Mouse (Mus musculus) spleen, embryonic (tissue): Measurements from ENCODE around the gene Actl6a.

Experiments
- CTCF ChIA-PET: fragments of 350-600 bp; sonication (Branson Sonifier 250); formaldehyde crosslinking; loops from one replicate; lab custom pipeline; 2022; lab: Charles Lee

Actl6a gene

DNA sequence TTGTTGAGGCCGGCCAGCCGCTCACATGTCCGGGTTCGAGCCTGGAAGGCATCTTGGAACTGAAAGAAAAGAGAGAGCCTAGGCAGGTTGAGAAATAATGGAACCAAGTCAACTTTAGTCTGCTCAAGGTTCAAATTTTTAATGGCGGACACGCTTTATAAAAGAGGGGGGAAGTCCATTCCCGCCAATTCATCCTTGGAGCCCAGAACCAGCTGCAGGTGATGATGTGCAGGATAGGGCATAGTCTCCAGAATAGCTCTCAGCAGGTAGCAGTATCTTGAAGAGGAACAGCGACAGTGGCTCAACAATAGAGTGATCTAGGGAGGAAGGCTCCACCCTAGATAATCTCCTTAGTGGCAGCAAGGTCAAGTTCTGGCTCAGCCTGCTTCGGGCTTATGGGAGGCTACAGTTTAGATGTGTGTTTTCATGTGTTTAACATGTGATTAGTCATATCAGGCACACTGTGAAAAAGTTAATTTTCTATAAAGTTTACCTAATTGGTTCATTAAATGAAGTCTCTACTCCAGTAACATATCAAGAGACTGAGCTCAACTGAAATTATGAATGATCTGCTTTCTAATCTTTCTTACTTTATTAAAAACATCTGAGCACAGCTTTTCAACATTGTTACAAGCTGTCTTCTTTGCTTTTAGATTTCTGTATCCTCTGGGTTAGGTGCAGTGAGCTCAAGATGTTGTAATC lies at the start of gene Actl6a:
TSS of gene Actl6a (plus strand) at position 652 of the 702 bp plus-strand sequence.
- CTCF ChIA-PET, result interaction anchor here (0.6 to 0.7 kb wide), 2 partner anchors 369 to 1901 kb away, joined by 3 read pairs; no protein-coding TSS in a partner anchor

DNA sequence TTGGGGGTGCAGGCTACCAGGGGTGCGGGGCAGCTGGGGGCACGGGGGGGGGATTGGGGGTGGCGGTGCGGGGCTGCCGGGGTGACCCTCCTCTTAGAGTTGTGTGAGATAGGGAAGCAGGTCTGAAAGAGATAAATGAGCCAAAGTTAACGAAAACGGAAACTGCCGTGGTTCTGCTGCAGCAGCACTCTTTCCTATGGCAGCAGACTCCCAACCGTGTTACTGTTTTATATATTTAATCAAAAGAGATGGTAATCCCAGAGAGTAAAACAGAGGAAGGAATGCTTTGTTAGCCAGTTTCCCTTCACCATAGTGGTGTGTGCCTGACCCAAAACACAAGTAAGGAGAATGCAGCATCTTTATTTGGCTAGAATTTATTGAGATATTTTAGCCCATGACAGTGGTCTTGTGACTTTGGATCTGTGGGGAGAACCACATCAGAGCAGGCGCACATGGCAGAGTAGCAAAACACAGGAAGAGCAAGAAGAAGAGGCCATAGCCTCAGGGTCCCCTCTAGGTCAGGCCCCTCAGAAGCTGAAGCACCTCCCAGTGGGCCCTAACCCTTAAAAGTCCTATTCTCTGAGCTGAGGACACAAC lies 49.6 kb upstream of the Actl6a start:
- CTCF ChIA-PET, result no interaction called here

DNA sequence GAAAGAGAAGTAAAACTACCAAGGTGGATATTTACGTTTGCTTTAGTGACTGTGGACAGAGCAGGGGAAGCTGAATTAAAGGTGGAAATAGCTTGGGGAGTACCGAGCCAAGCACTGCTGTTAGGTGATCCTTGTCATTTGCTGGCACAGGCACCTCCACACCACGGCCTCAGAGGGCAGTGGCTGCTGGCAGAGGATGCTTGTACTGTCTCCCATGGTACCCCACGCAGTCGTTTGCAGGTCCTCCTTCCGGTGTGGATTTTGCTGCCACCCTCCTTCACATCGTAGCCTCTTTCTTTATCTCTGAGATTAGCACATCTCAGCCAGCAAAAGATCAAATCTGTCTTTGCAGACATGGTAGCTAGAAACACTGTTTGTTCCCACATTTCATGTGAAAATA lies 47.7 kb upstream of the Actl6a start:
- CTCF ChIA-PET, result no interaction called here

DNA sequence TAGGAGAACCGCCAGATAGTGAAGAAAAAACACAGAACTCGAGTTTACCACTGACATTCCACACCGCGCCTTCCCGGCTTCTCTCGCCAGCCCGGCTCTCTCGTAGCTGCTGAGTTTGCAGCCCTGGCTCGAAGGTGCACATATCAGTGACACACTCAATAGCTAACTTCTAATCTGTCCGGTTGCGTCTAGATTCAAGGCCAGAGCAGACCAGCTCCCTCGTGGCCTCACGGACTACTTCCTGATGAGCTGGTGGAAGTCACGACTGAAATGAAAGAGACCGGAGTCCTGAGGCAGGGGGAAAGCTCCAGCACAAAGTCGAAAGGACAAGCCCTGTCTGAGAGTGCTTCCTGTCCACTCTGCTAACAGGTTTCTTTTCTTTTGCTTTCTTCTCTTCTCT lies 47.3 kb upstream of the Actl6a start:
- CTCF ChIA-PET, result no interaction called here

DNA sequence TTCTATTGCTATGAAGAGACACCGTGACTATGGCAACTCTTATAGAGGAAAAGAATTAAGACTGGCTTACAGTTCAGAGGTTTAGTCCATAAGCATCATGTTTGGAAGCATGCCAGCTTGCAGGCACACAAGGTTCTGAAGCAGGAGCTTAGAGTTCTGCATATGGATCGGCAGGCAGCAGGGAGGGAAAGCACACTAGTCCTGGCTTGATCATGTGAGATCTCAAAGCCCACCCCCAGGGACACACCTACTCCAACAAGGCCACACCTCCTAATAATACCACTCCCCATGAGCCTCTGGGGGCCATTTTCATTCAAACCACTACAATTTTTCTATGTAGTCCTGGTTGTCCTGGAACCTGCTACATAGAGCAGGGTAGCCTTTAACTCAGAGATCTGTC lies 46.6 kb upstream of the Actl6a start:
- CTCF ChIA-PET, result no interaction called here

DNA sequence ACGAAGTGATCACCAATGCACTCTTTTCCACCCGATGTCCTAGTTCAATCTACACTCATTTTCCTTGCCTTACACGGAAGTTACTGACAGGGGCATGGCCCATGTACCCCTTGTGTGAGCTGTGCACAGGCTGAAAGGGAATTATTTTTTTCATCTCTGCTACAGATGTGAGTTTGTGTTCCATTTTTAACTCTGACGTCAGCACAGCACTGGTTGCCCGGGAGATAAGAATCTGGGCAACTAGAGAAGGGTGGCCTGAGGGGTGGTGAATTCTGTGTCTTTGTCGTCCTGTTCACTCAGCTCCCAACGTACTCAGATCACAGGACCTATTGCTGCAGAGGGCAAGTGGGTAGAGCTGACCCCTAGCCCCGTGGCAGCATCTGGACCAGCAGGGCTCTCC lies 45.8 kb upstream of the Actl6a start:
- CTCF ChIA-PET, result no interaction called here

DNA sequence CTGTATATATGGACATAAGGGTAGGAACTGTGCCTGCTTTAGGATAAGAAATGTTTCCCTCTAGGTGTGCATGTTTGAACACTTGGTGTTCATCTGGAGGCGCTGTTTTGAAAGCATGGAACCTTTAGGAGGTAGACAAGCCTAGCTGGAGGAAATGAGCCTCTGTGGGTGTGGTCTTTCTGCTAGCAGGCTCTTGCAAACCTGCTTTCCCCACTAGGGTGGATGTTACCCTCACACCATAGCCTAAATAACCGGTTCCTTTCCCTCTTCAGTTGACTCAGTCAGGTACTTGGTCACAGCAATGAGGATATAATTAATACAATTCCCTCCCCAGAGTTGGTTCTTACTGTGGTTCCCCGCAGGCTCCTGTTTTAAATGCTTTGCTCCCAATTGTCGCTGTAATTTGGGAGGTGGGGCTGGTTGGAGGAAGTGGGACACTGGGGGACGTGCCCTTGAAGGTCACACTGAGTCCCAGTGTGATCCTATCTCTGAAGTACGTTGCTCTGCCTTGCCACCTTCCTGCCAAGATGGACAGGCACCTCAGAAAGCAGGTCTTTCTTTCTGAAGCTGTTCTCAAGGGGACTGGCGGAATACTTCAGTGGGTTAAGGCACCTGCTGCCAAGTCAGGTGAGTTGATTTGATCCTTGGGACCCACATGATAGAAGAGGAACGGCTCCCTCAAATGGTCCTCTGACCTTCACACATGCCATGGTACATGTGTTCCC lies 45.1 kb upstream of the Actl6a start:
- CTCF ChIA-PET, result no interaction called here

DNA sequence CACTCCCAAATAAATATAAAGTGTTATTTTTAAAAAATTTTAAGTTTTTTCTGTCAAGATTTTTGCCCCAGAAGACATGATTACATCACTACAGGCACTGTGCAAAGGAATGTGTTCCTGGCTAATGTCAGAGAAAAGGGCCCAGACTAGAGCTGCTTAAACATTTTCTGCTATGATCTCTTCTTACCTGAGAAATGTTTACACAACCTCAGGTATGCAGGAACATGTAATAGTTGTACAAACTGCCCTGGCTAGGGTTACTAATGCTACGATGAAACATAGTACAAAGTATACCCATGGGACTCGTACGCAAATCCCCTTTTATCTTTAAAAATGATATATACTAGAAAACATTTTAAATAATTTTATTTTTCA lies 44.6 kb upstream of the Actl6a start:
- CTCF ChIA-PET, result no interaction called here

DNA sequence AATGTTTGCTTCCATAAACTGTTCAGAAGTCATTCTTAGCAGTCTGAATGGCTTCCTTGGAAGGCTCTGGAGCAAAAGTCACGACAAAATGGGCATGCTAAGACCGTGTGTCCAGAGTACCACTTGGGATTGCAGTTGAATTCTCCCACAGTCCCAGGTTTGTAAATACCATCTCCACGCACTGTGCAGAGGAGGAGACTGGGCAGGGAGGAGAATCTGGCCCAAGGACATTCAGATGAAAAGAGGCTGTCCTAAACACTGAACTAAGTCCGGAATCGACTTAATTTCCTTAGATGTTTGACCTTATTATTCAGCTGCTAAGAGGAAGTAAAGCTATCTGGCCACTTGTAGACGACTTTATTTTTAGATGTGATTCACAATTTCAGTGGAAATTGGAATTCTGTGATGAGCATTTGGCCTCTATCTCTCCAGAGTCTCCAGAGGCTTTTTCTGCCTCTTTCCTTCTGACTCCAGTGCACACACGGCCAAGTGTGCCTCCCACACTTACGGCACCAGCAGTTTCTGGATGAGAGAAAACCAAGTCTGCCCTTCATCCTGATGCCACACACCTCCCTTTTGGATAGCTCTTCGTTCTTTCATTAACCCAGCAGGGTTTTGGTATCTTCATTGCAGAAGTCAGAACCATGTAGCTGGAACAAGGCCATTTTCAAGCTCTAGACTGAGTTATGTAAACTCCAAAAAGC lies 37.7 kb upstream of the Actl6a start:
- CTCF ChIA-PET, result no interaction called here

DNA sequence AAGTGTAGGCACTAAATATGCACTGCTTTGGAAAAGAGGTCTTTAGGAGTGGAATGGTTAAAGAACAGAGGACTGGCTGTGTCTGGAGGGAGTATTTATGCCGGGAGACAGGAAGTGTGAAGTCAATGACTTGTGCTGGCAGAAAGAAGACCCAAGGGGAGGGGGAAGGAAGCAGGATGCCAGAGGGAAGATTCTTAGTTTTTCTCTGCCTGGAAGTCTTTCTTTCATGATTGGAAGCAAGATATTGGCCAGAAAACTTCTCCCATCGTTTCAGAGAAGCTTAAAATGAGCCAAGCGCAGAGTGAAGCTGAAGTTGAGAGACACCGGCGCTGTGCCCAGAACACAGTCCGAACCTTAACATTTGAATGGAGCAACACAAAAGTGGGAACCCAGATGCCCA lies 36.9 kb upstream of the Actl6a start:
- CTCF ChIA-PET, result no interaction called here

DNA sequence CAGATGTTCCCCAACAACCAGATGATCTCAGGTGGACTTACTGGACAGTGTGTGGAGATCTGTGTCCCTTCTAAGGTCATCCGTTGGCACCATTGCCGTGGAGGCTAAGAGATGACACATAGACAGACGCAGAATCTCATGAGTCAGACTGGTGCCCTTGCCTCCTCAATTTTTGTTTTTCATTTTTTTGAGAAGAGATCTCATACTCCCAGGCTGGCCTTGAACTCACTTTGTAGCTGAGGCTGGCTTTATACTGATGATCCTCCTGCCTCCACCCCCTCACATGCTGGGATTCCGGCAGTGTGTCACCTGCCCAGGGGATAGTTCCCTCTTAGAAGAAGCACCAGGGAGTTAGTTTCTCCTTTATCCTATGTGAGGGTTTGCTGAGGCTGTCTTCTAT lies 35.9 kb upstream of the Actl6a start:
- CTCF ChIA-PET, result no interaction called here

DNA sequence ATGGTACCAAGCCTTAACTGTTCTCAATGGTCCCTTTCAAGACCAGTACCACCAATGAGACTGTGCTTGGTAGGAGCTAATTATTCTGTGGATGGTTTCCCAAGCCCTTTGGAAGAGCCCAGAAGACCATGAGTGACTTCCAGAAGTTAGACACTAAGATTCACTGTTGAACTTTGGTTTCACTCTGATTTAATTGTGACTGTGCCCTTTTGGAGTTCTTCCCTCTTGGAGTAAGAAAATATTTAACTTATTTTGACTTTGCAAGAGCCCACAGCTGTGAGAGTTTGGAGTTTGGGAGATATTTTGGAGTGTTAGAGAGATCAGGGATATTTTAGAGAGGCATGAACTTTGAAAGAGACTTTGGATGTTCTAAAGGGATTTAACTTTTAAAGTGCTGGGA lies 32.9 kb upstream of the Actl6a start:
- CTCF ChIA-PET, result no interaction called here

DNA sequence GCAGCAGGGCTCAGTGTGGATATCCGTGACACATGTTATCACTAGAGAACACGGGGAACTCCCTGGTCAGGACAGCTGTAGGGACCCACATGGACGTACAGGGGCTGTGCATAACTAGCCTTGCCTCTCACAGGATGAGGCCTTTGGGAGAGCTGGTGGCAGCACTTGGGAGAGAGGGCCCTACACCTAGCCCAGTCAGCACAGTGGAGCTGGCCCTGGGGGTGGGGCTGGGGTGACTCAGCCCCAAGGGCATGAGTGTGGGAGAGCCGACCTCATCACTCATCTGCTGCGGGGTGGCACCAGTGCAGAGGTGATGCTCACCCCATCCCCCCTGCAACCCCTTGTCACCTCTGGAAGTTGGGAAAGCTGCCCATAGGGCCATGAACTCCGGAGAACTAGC lies 29.7 kb upstream of the Actl6a start:
- CTCF ChIA-PET, result no interaction called here

DNA sequence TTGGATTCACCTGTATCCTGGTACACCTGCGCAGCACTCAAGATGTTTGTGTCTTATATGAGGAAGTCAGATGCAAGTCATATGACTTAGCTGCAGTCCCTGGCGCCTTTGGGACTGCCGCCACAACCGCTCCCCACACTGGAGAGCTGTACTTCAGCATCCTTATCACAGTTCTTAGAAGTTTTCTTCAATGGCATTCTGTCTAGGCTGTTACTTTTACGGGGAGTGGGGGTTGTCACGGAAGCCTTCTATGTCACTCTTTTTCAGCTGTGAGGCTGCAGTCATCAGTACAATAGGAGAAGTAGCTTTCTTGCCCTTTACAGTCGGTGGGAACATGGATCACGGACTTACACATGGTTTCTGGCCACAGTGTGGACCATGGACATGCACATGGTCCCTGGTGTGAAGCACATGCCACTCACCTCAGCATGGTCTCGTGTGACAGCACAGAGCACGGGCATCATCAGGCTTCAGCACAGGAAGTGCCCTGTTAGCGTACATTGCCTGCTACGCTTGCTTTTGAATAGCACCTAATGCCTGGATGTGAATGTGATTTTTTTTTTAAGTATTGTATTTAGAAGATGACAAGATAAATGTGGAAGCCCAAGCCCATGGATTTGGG lies 23.1 kb upstream of the Actl6a start:
- CTCF ChIA-PET, result no interaction called here

DNA sequence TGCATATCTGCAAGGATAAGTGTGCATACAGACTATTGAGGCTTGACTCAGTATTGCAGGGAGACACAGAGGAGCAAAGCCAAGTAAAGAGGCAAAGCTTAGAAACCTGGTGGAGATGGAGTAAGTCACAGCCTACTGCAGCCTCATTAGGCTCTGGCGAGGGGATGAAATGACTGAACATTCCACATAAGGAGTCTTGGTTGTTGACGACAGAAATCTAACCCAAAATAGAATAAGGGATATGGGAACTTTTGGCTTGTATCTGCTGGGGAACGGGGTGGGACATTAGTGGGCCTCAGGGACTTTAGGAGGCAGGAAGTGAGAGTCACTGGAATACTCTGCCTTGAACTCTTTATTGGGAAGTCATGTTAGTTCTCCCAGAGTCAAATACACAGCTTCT lies 21.5 kb upstream of the Actl6a start:
- CTCF ChIA-PET, result no interaction called here

DNA sequence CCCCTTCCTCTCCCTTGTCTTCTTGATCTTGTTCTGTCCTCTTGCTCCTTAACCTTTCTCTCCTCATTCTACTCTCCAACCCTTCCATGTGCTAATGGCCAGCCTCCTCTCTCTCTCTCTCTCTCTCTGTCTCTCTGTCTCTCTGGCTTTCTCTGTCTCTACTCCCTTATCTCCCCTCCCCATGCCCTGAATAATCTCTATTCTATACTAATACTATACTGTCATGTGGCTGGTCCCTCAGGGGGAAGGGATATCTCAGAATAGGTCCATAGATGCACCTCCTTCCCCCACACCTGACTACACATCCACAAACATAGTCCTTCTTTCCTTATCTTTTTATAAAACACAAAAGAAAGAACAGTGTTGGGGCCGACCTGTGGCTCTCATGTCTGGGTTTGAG lies 19.6 kb upstream of the Actl6a start:
- CTCF ChIA-PET, result no interaction called here

DNA sequence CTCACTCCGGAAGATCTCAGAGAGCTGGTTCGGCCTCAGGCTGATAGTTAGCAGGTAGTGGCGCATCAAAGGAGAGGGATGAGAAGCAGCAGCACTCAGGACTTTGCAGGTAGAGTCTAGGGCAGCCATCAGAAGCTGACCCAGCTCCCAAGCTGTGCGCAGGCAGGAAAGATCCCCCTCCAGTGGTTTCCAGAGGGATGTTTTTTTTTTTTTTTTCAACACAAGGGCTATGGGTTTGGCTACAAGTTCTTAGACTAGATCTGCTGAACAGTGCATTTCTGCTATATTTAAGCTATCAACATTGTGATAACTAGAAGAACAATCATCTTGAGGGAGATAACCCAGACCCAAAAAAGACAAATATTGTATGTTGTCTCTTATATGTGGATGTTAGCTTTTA lies 18.9 kb upstream of the Actl6a start:
- CTCF ChIA-PET, result no interaction called here

DNA sequence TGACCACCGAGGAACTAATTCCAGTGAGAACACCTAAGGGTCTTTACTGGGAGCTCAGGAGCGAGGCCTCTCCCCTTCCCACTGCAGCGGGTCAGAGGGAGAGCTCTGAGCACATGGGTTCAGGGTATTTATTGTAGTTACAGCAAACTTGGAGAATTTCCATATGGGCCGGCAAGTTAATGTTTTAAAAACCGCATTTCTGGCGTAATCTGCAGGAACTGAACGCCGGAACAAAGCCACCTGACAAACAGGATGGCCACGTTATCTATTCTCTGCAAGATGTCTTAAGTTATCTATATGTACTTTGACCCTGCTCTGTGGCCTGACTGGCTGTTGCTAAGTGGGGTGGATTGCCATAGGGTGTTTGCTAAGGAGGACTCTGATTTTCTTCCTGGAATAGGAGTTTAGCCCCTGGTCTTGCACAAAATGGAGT lies 16.5 kb upstream of the Actl6a start:
- CTCF ChIA-PET, result no interaction called here

DNA sequence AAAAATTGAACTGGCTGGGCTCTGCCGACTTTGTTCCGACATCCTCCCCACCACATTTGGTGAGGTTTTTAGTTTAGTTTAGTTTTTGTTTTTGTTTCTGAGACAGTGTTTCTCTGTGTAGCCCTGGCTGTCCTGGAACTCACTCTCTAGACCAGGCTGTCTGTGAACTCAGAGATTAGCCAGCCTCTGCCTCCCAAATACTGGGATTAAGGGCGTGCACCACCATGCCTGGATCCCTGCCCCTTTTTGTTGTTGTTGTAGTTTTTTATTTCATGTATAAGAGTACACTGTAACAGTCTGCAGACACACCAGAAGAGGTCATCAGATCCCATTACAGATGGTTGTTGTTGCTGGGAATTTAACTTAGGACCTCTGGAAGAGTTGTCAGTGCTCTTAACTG lies 16.1 kb upstream of the Actl6a start:
- CTCF ChIA-PET, result no interaction called here

DNA sequence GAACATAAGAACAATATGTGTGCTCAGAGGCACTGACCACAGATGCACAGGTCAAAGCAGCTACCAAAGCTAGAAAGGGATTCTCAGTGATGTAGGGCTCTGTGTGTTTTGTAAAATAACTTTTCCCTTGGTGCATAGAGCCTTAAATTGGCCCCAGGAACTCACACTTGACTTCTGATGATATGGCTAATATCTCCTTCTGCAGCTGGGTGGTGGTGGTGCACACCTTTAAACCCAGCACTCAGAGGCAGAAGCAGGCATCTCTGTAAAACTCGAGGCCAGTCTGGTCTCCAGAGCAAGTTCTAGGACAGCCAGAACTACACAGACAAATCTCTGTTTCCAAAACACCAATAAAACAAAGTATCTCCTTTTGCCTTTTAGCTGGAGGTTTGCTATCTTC lies 15.2 kb upstream of the Actl6a start:
- CTCF ChIA-PET, result no interaction called here

DNA sequence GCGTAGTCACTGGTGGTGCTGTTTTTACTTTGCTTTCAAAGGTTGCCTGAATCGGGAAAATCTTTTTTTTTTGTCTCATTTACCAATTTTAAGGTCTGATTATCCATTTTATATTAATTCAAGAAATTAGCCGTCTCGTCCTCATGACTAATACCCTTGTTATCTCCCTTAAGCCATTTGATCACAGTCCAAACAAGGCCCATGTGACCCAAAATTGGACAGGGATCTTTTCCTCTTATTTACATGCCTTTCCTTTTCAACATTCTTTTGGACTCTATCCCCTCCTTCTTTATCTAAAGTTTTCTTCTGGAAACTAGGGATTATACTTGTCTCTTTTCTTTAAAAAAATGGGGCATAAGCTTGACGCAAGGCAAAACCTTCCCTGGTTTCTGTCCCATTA lies 14.3 kb upstream of the Actl6a start:
- CTCF ChIA-PET, result no interaction called here

DNA sequence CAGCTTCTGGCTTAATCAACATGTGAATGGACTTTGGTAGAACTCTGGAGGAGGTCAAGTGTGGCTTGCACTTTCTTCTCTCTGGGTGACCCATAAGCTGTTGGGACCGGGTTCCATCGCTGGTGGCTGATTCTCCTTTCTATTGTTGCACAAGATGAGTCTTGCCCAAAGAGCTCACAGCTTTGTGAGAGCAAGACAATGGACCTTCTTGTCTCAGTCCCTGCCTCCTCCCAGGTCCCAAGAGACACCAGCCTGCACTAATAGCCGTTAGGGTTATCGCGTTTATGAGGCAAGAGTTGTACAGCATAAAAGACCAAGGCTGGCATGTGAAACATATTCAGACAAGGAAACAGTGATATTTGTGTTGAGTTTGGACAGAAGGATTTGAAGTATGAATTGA lies 11.9 kb upstream of the Actl6a start:
- CTCF ChIA-PET, result interaction anchor here (0.6 kb wide), 2 partner anchors 138 to 1924 kb away, joined by 3 to 6 read pairs; no protein-coding TSS in a partner anchor
